Mouse (Mus musculus) MEL (cell line): ENCODE data around the gene Tmem205. TPM values are rescaled to one million over a fixed set of nuclear protein-coding genes. Genes with fewer than 3 reads are reported as not detected.

Source experiments
- DNase-seq: peaks from one replicate; pipeline ENCODE4 v3.0.0; 2011; ENCODE audit warnings: low read depth, low spot score
- H3K27ac ChIP-seq: 2 replicates; pipeline ENCODE4 v1.5.1; 2012; ENCODE audit warnings: low read depth, mild to moderate bottlenecking, control low read depth, low read length, moderate library complexity; ENCODE audit not compliant: control insufficient read depth
- H3K27me3 ChIP-seq, 2 experiments: fragments of 150-350 bp in 1 of 2; sonication (generic) in 1 of 2; 2 replicates each; pipeline ENCODE4 v1.6.1; 2012; ENCODE audit warnings: low read length in 2 of 2, mild to moderate bottlenecking in 2 of 2, improper control_type of control experiment in 1 of 2, moderate library complexity in 1 of 2; ENCODE audit not compliant: insufficient read depth in 2 of 2, control insufficient read depth in 1 of 2
- H3K36me3 ChIP-seq, 2 experiments: 2 replicates each; pipeline ENCODE4 v1.6.1; 2012 to 2014; ENCODE audit warnings: low read length in 2 of 2, improper control_type of control experiment in 1 of 2, inconsistent platforms in 1 of 2, mild to moderate bottlenecking in 1 of 2; ENCODE audit not compliant: insufficient read depth in 2 of 2, control insufficient read depth in 1 of 2
- H3K4me1 ChIP-seq, 2 experiments: fragments of 150-350 bp in 1 of 2; sonication (generic) in 1 of 2; 2 replicates each; pipeline ENCODE4 v1.6.1; 2012; ENCODE audit warnings: low read length in 2 of 2, improper control_type of control experiment in 1 of 2, mild to moderate bottlenecking in 1 of 2; ENCODE audit not compliant: insufficient read depth in 2 of 2, control insufficient read depth in 1 of 2
- H3K4me3 ChIP-seq, 2 experiments: fragments of 150-350 bp in 1 of 2; sonication (generic) in 1 of 2; 2 replicates each; pipeline ENCODE4 v1.5.1; 2012; ENCODE audit warnings: low read depth in 2 of 2, low read length in 2 of 2, mild to moderate bottlenecking in 2 of 2, moderate library complexity in 2 of 2, control low read depth in 1 of 2, improper control_type of control experiment in 1 of 2; ENCODE audit not compliant: control insufficient read depth in 1 of 2, insufficient read depth in 1 of 2
- H3K79me2 ChIP-seq: 2 replicates; pipeline ENCODE4 v1.6.1; 2012; ENCODE audit warnings: mild to moderate bottlenecking, low read length, moderate library complexity; ENCODE audit not compliant: control insufficient read depth, poor library complexity, insufficient read depth
- H3K9ac ChIP-seq: 2 replicates; pipeline ENCODE4 v1.6.1; 2012; ENCODE audit warnings: low read depth, mild to moderate bottlenecking, control low read depth, low read length, moderate library complexity; ENCODE audit not compliant: control insufficient read depth, poor library complexity, severe bottlenecking
- H3K9me3 ChIP-seq: fragments of 150-350 bp; sonication (generic); replicated peaks from 2 replicates; pipeline ENCODE4 v1.6.1; 2012; ENCODE audit warnings: mild to moderate bottlenecking, low read length, improper control_type of control experiment, moderate library complexity; ENCODE audit not compliant: insufficient read depth
- BHLHE40 ChIP-seq: IDR thresholded peaks from 2 replicates; pipeline ENCODE4 v1.6.1; 2012; ENCODE audit warnings: low read depth, mild to moderate bottlenecking, inconsistent platforms, low read length, improper control_type of control experiment, borderline replicate concordance
- CHD1 ChIP-seq: IDR thresholded peaks from 2 replicates; pipeline ENCODE4 v1.6.1; 2012; ENCODE audit warnings: low read depth, mild to moderate bottlenecking, inconsistent platforms, low read length, improper control_type of control experiment
- CHD2 ChIP-seq: IDR thresholded peaks from 2 replicates; pipeline ENCODE4 v1.6.1; 2011; ENCODE audit warnings: low read length, improper control_type of control experiment
- E2F4 ChIP-seq: IDR thresholded peaks from 2 replicates; pipeline ENCODE4 v1.6.1; 2011; ENCODE audit warnings: low read depth, low read length, improper control_type of control experiment, borderline replicate concordance
- EP300 ChIP-seq, 2 experiments: IDR thresholded peaks; 2 replicates each; pipeline ENCODE4 v1.6.1; 2011; ENCODE audit warnings: improper control_type of control experiment in 2 of 2, low read length in 2 of 2, low read depth in 1 of 2, mild to moderate bottlenecking in 1 of 2
- GATA1 ChIP-seq: IDR thresholded peaks from 2 replicates; pipeline ENCODE4 v1.6.1; 2011; ENCODE audit warnings: low read depth, low read length, improper control_type of control experiment
- HCFC1 ChIP-seq: IDR thresholded peaks from 2 replicates; pipeline ENCODE4 v1.6.1; 2012; ENCODE audit warnings: low read depth, mild to moderate bottlenecking, inconsistent platforms, low read length, improper control_type of control experiment, moderate library complexity
- KAT2A ChIP-seq: conservative IDR thresholded peaks from 2 replicates; pipeline ENCODE4 v1.6.1; 2012; ENCODE audit warnings: low read depth, low read length, improper control_type of control experiment, inconsistent platforms
- MAFK ChIP-seq: IDR thresholded peaks from 2 replicates; pipeline ENCODE4 v1.6.1; 2011; ENCODE audit warnings: low read depth, mild to moderate bottlenecking, low read length, improper control_type of control experiment, borderline replicate concordance
- MAX ChIP-seq: IDR thresholded peaks from 2 replicates; pipeline ENCODE4 v1.6.1; 2011; ENCODE audit warnings: low read length, improper control_type of control experiment
- MAZ ChIP-seq: IDR thresholded peaks from 2 replicates; pipeline ENCODE4 v1.6.1; 2012; ENCODE audit warnings: low read depth, mild to moderate bottlenecking, inconsistent platforms, low read length, improper control_type of control experiment
- MEF2A ChIP-seq: IDR thresholded peaks from 2 replicates; pipeline ENCODE4 v1.6.1; 2014; ENCODE audit warnings: low read depth, mild to moderate bottlenecking, inconsistent platforms, low read length, improper control_type of control experiment; ENCODE audit not compliant: poor library complexity, insufficient replicate concordance, severe bottlenecking; ENCODE audit errors: extremely low read depth
- MXI1 ChIP-seq: IDR thresholded peaks from 2 replicates; pipeline ENCODE4 v1.6.1; 2011; ENCODE audit warnings: mild to moderate bottlenecking, low read depth, low read length, improper control_type of control experiment
- MYC ChIP-seq: IDR thresholded peaks from 2 replicates; pipeline ENCODE4 v1.6.1; 2011; ENCODE audit warnings: low read depth, mild to moderate bottlenecking, low read length, improper control_type of control experiment, moderate library complexity
- NELFE ChIP-seq: IDR thresholded peaks from 2 replicates; pipeline ENCODE4 v1.6.1; 2011; ENCODE audit warnings: low read depth, low read length, improper control_type of control experiment
- NRF1 ChIP-seq: IDR thresholded peaks from 2 replicates; pipeline ENCODE4 v1.6.1; 2014; ENCODE audit warnings: low read depth, mild to moderate bottlenecking, inconsistent platforms, low read length, improper control_type of control experiment, moderate library complexity; ENCODE audit not compliant: poor library complexity, insufficient read depth, severe bottlenecking
- POLR2A ChIP-seq, 2 experiments: IDR thresholded peaks; 2 replicates each; pipeline ENCODE4 v1.6.1; 2011 to 2012; ENCODE audit warnings: low read length in 2 of 2, mild to moderate bottlenecking in 2 of 2, control low read depth in 1 of 2, improper control_type of control experiment in 1 of 2, low read depth in 1 of 2, moderate library complexity in 1 of 2; ENCODE audit not compliant: control insufficient read depth in 1 of 2, insufficient read depth in 1 of 2, poor library complexity in 1 of 2
- POLR2AphosphoS2 ChIP-seq: IDR thresholded peaks from 2 replicates; pipeline ENCODE4 v1.6.1; 2011; ENCODE audit warnings: low read length, improper control_type of control experiment
- RAD21 ChIP-seq: IDR thresholded peaks from 2 replicates; pipeline ENCODE4 v1.6.1; 2011; ENCODE audit warnings: mild to moderate bottlenecking, low read depth, low read length, improper control_type of control experiment
- SIN3A ChIP-seq: IDR thresholded peaks from 2 replicates; pipeline ENCODE4 v1.6.1; 2012; ENCODE audit warnings: low read length, improper control_type of control experiment, inconsistent platforms
- SMC3 ChIP-seq: IDR thresholded peaks from 2 replicates; pipeline ENCODE4 v1.6.1; 2011; ENCODE audit warnings: low read depth, low read length, improper control_type of control experiment
- TAL1 ChIP-seq: IDR thresholded peaks from 2 replicates; pipeline ENCODE4 v1.6.1; 2012; ENCODE audit warnings: mild to moderate bottlenecking, inconsistent platforms, low read length, moderate library complexity, mixed read lengths
- TBP ChIP-seq: IDR thresholded peaks from 2 replicates; pipeline ENCODE4 v1.8.0; 2011; ENCODE audit warnings: low read depth, low read length, improper control_type of control experiment
- TCF12 ChIP-seq: IDR thresholded peaks from 2 replicates; pipeline ENCODE4 v1.6.1; 2014; ENCODE audit warnings: low read depth, mild to moderate bottlenecking, inconsistent platforms, low read length, improper control_type of control experiment, moderate library complexity
- UBTF ChIP-seq: IDR thresholded peaks from 2 replicates; pipeline ENCODE4 v1.6.1; 2012; ENCODE audit warnings: low read depth, mild to moderate bottlenecking, inconsistent platforms, low read length, improper control_type of control experiment, moderate library complexity, borderline replicate concordance; ENCODE audit not compliant: insufficient read depth
- USF1 ChIP-seq: IDR thresholded peaks from 2 replicates; pipeline ENCODE4 v1.6.1; 2014; ENCODE audit warnings: low read depth, mild to moderate bottlenecking, inconsistent platforms, low read length, improper control_type of control experiment, moderate library complexity
- USF2 ChIP-seq, 2 experiments: IDR thresholded peaks; 2 replicates each; pipeline ENCODE4 v1.6.1; 2011 to 2012; ENCODE audit warnings: improper control_type of control experiment in 2 of 2, low read length in 2 of 2, borderline replicate concordance in 1 of 2, inconsistent platforms in 1 of 2, low read depth in 1 of 2, mild to moderate bottlenecking in 1 of 2; ENCODE audit not compliant: insufficient read depth in 1 of 2
- ZC3H11A ChIP-seq: IDR thresholded peaks from 2 replicates; pipeline ENCODE4 v1.6.1; 2012; ENCODE audit warnings: low read depth, mild to moderate bottlenecking, inconsistent platforms, low read length, improper control_type of control experiment
- ZKSCAN1 ChIP-seq: IDR thresholded peaks from 2 replicates; pipeline ENCODE4 v1.6.1; 2012; ENCODE audit warnings: low read depth, mild to moderate bottlenecking, inconsistent platforms, low read length, improper control_type of control experiment, moderate library complexity
- ZMIZ1 ChIP-seq: IDR thresholded peaks from 2 replicates; pipeline ENCODE4 v1.6.1; 2012; ENCODE audit warnings: low read depth, mild to moderate bottlenecking, inconsistent platforms, low read length, improper control_type of control experiment, moderate library complexity
- polyA plus RNA-seq, 2 experiments: library from polyadenylated mRNA; stranded (reverse) in 1 of 2; unstranded in 1 of 2; fragments of >175 nt in 1 of 2; fragments of >200 nt in 1 of 2; gene quantifications; 2 replicates each; pipeline versions ENCODE4 v1.2.1 to v1.2.4; 2012; ENCODE audit warnings: low replicate concordance in 2 of 2, low read depth in 1 of 2; ENCODE audit not compliant: insufficient read length in 2 of 2, insufficient read depth in 1 of 2, missing spikeins in 1 of 2
- total RNA-seq: library from RNA; depleted of rRNA; stranded (reverse); fragments of 300-350 nt; gene quantifications from 2 replicates; pipeline ENCODE4 v1.2.3, GENCODE M21; 2012

Gene Tmem205
- total and polyA plus RNA-seq, 3 experiments: 114 to 118 TPM; not detected in 1

DNA sequence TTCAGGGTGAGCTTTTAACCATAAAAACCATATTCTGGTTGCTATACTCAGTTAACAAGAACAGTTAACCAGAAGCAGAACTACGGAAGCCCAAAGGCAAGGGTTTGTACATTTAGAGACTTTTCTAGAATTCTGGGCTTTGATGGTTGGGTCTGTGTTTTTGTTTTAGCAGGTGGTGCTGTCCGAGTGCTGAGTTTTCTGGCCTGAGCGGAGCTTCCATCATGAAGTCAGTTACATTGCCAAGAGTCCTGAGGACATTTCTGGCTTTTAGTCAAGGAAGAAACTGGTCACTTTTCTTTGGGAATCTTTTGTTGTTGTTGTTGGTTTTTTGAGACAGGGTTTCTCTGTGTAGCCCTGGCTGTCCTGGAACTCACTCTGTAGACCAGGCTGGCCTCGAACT is 23.3 kb downstream of the Tmem205 start:
- Histone ChIP-seq H3K9ac (no peak overlapping the region), H3K27me3 (0 out of 4 replicates have a peak, but pooled peaks cover 0 to 1% of the 10 kb centered on the region in 2 experiments), H3K27ac (no peak overlapping the region), H3K79me2 (no peaks in the 10 kb centered on the region; the same call in 1 of the 2 replicates), H3K4me3 (no peak overlapping the region), H3K36me3 (peaks cover 0 to 9% of the 10 kb centered on the region in 2 experiments; a peak in 2 of 4 replicates), H3K4me1 (peaks cover 0 to 15% of the 10 kb centered on the region in 2 experiments; a peak in 2 of 4 replicates), H3K9me3 (no peaks in the 10 kb centered on the region)
- no peak for DNase-seq
- TF ChIP-seq SIN3A (0 out of 2 replicates have a peak, but pooled peaks have one; percentile 20), GATA1 (no peak)

- H3K4me3 ChIP-seq: peak overlapping the region; percentile 66
- peaks cover 0 to 15% of the 10 kb centered on the region in 2 experiments; a peak in 2 of 4 replicates for H3K4me1 ChIP-seq
- peak; percentile 99 for DNase-seq
- peaks cover 0 to 9% of the 10 kb centered on the region in 2 experiments; a peak in 2 of 4 replicates for H3K36me3 ChIP-seq
- H3K79me2 ChIP-seq: no peaks in the 10 kb centered on the region; the same call in 1 of the 2 replicates
- H3K9me3 ChIP-seq: no peaks in the 10 kb centered on the region
- H3K27me3 ChIP-seq: peaks cover 10 to 11% of the 10 kb centered on the region in 2 experiments; a peak in 3 of 4 replicates
- peak overlapping the region; percentile 69 for H3K9ac ChIP-seq
- peak overlapping the region; percentile 37; the same call in 1 of the 2 replicates for H3K27ac ChIP-seq
- peak; percentile 85 for TF ChIP-seq MAX
- no peak for TF ChIP-seq ZKSCAN1
- peak; percentile 98 for TF ChIP-seq KAT2A
- TF ChIP-seq ZC3H11A: peak; percentile 77
- TF ChIP-seq MAZ: no peak
- peak; percentile 37; the same call in 1 of the 2 replicates for TF ChIP-seq NRF1
- no peak for TF ChIP-seq BHLHE40
- no peak for TF ChIP-seq TAL1
- TF ChIP-seq ZMIZ1: peak; percentile 97
- TF ChIP-seq RAD21: no peak
- no peak; a peak in 1 of 4 replicates for TF ChIP-seq EP300 (IDR thresholded peaks at IDR 0.05; ENCODE audit: low read depth in 1 of 2, low read length in 2 of 2)
- TF ChIP-seq SMC3: no peak
- TF ChIP-seq MAFK: no peak
- TF ChIP-seq TCF12: peak; percentile 82
- no peak for TF ChIP-seq E2F4
- no peak for TF ChIP-seq MEF2A
- TF ChIP-seq CHD2: no peak
- TF ChIP-seq HCFC1: peak; percentile 100
- TF ChIP-seq POLR2A (IDR thresholded peaks at IDR 0.05; ENCODE audit: control insufficient read depth in 1 of 2, insufficient read depth in 1 of 2, low read depth in 1 of 2, low read length in 2 of 2, poor library complexity in 1 of 2): peak; percentile 30 to 99; a peak in 3 of 4 replicates
- TF ChIP-seq MYC: peak; percentile 99
- no peak for TF ChIP-seq USF2 (IDR thresholded peaks at IDR 0.05; ENCODE audit: borderline replicate concordance in 1 of 2, insufficient read depth in 1 of 2, low read depth in 1 of 2, low read length in 2 of 2)
- TF ChIP-seq POLR2AphosphoS2: peak; percentile 99
- TF ChIP-seq NELFE: peak; percentile 99
- no peak for TF ChIP-seq CHD1
- TF ChIP-seq UBTF: no peak
- peak; percentile 98 for TF ChIP-seq MXI1
- TF ChIP-seq USF1: no peak
- TF ChIP-seq TBP: peak; percentile 98
These were observed 26.0 kb downstream of the Tmem205 start for GRCm38 (mm10) chr9:21901223-21901820.
